Mouse (Mus musculus) left cerebral cortex, adult 18-20 months (tissue): ENCODE measurements at regions not wholly inside any gene's neighbourhood (a gene's known extent, or its start where the extent isn't known, plus 50 kb on each side); places are given as distances from the start of the nearest gene placed in this dataset.

Experiments
- DNase-seq, 2 experiments: peaks; one replicate each; pipeline ENCODE4 v3.0.0; 2021 to 2022; ENCODE audit warnings: low spot score in 2 of 2, mixed read lengths in 1 of 2

- no peak for DNase-seq
Measured at GRCm38 (mm10) chr1:92286013-92286965, 90.8 kb upstream of the Hdac4 start.

GRCm38 (mm10) chr1:92284155-92284554 lies 88.7 kb upstream of the Hdac4 start:
- DNase-seq = no peak

GRCm38 (mm10) chr1:92277199-92277747 lies 81.8 kb upstream of the Hdac4 start:
- no peak for DNase-seq

GRCm38 (mm10) chr1:92275388-92275787 lies 79.9 kb upstream of the Hdac4 start:
- no peak for DNase-seq

- no peak for DNase-seq
Measured at GRCm38 (mm10) chr1:92273760-92274159, 78.3 kb upstream of the Hdac4 start.

GRCm38 (mm10) chr1:92271676-92272291 lies 76.3 kb upstream of the Hdac4 start:
- no peak for DNase-seq

GRCm38 (mm10) chr1:92270486-92271058 lies 75.1 kb upstream of the Hdac4 start:
- DNase-seq = no peak

- peak; percentile 42 for DNase-seq
Measured at GRCm38 (mm10) chr1:92269464-92269863, 74.0 kb upstream of the Hdac4 start.

GRCm38 (mm10) chr1:92264941-92265340 lies 69.4 kb upstream of the Hdac4 start:
- no peak for DNase-seq

GRCm38 (mm10) chr1:92259715-92260392 lies 64.4 kb upstream of the Hdac4 start:
- no peak for DNase-seq

GRCm38 (mm10) chr1:92258026-92258425 lies 62.5 kb upstream of the Hdac4 start:
- no peak for DNase-seq

- no peak for DNase-seq
Measured at GRCm38 (mm10) chr1:92253086-92253485, 57.6 kb upstream of the Hdac4 start.

- DNase-seq = peak in 1 of 2 experiments; percentile 15
Measured at GRCm38 (mm10) chr1:92250594-92251463, 55.3 kb upstream of the Hdac4 start.
